Mouse (Mus musculus): Measurements from ENCODE around the gene Gm11214. TPM values are rescaled to one million over a fixed set of nuclear protein-coding genes. Genes with fewer than 3 reads are reported as not detected.

Gm11214 gene
- polyA plus RNA-seq, 1 experiment, result not detected

GRCm38 (mm10) chr4:63682441-63682840 lies 19.3 kb upstream of the Gm11214 start:
- TF ChIP-seq GATA1 (IDR thresholded peaks at IDR 0.05; ENCODE audit: low read length), result no peak

GRCm38 (mm10) chr4:63681557-63681956 lies 18.4 kb upstream of the Gm11214 start:
- no peak for TF ChIP-seq GATA1 (IDR thresholded peaks at IDR 0.05; ENCODE audit: low read length)

GRCm38 (mm10) chr4:63675128-63675527 lies 11.9 kb upstream of the Gm11214 start:
- no peak for TF ChIP-seq GATA1 (IDR thresholded peaks at IDR 0.05; ENCODE audit: low read length)

GRCm38 (mm10) chr4:63668255-63668654 lies 5.1 kb upstream of the Gm11214 start:
- TF ChIP-seq GATA1 (IDR thresholded peaks at IDR 0.05; ENCODE audit: low read length), result no peak

- no peak for TF ChIP-seq GATA1 (IDR thresholded peaks at IDR 0.05; ENCODE audit: low read length)
Observed at GRCm38 (mm10) chr4:63665738-63666137, 2.6 kb upstream of the Gm11214 start.

- TF ChIP-seq GATA1 (IDR thresholded peaks at IDR 0.05; ENCODE audit: low read length), result no peak
Observed at GRCm38 (mm10) chr4:63661857-63662256, 1.3 kb downstream of the Gm11214 start.

- no peak for TF ChIP-seq GATA1 (IDR thresholded peaks at IDR 0.05; ENCODE audit: low read length)
Observed at GRCm38 (mm10) chr4:63661426-63661825, 1.8 kb downstream of the Gm11214 start.

GRCm38 (mm10) chr4:63659775-63660174 lies 3.4 kb downstream of the Gm11214 start:
- no peak for TF ChIP-seq GATA1 (IDR thresholded peaks at IDR 0.05; ENCODE audit: low read length)

- no peak for TF ChIP-seq GATA1 (IDR thresholded peaks at IDR 0.05; ENCODE audit: low read length)
Observed at GRCm38 (mm10) chr4:63659086-63659485, 4.1 kb downstream of the Gm11214 start.

GRCm38 (mm10) chr4:63654381-63654780 lies 8.8 kb downstream of the Gm11214 start:
- TF ChIP-seq GATA1 (IDR thresholded peaks at IDR 0.05; ENCODE audit: low read length), result no peak

- no peak for TF ChIP-seq GATA1 (IDR thresholded peaks at IDR 0.05; ENCODE audit: low read length)
Observed at GRCm38 (mm10) chr4:63643956-63644726, 19.0 kb downstream of the Gm11214 start.

- no peak for TF ChIP-seq GATA1 (IDR thresholded peaks at IDR 0.05; ENCODE audit: low read length)
Observed at GRCm38 (mm10) chr4:63639842-63640241, 23.3 kb downstream of the Gm11214 start.

GRCm38 (mm10) chr4:63638603-63639002 lies 24.6 kb downstream of the Gm11214 start:
- no peak for TF ChIP-seq GATA1 (IDR thresholded peaks at IDR 0.05; ENCODE audit: low read length)

GRCm38 (mm10) chr4:63633181-63633580 lies 30.0 kb downstream of the Gm11214 start:
- no peak for TF ChIP-seq GATA1 (IDR thresholded peaks at IDR 0.05; ENCODE audit: low read length)

- TF ChIP-seq GATA1 (IDR thresholded peaks at IDR 0.05; ENCODE audit: low read length), result no peak
Observed at GRCm38 (mm10) chr4:63627111-63627510, 36.1 kb downstream of the Gm11214 start.

- TF ChIP-seq GATA1 (IDR thresholded peaks at IDR 0.05; ENCODE audit: low read length), result no peak
Observed at GRCm38 (mm10) chr4:63625563-63626080, 37.6 kb downstream of the Gm11214 start.

- no peak for TF ChIP-seq GATA1 (IDR thresholded peaks at IDR 0.05; ENCODE audit: low read length)
Observed at GRCm38 (mm10) chr4:63622378-63622835, 40.8 kb downstream of the Gm11214 start, which contains the start of gene Tex48. Gene Tex48, minus strand, starts transcription at chr4:63622428.

All from G1E-ER4 (cell line).